Mouse (Mus musculus) E14TG2a.4 (cell line): ENCODE data around the gene Igdcc4.

Experiments used
- H3K27me3 ChIP-seq: 2 replicates; pipeline ENCODE4 v1.6.1; 2014; ENCODE audit warnings: low read length, control low read depth; ENCODE audit not compliant: insufficient read depth
- H3K36me3 ChIP-seq: 2 replicates; pipeline ENCODE4 v1.6.1; 2014; ENCODE audit warnings: low read length, control low read depth; ENCODE audit not compliant: insufficient read depth
- H3K4me1 ChIP-seq: replicated peaks from 2 replicates; pipeline ENCODE4 v1.6.1; 2014; ENCODE audit warnings: low read depth, low read length, control low read depth
- H3K4me3 ChIP-seq: replicated peaks from 2 replicates; pipeline ENCODE4 v1.5.1; 2014; ENCODE audit warnings: mild to moderate bottlenecking, low read length
- H3K9me3 ChIP-seq: 2 replicates; pipeline ENCODE4 v1.6.1; 2014; ENCODE audit warnings: low read length, control low read depth
- CTCF ChIP-seq: conservative IDR thresholded peaks from 2 replicates; pipeline ENCODE4 v1.5.1; 2014; ENCODE audit warnings: low read length
- NANOG ChIP-seq: IDR thresholded peaks from 2 replicates; pipeline ENCODE4 v1.6.1; 2014; ENCODE audit warnings: borderline replicate concordance, low read length, mixed read lengths
- POU5F1 ChIP-seq: IDR thresholded peaks from 2 replicates; pipeline ENCODE4 v1.6.1; 2014; ENCODE audit warnings: low read length, borderline replicate concordance

The Igdcc4 gene

DNA sequence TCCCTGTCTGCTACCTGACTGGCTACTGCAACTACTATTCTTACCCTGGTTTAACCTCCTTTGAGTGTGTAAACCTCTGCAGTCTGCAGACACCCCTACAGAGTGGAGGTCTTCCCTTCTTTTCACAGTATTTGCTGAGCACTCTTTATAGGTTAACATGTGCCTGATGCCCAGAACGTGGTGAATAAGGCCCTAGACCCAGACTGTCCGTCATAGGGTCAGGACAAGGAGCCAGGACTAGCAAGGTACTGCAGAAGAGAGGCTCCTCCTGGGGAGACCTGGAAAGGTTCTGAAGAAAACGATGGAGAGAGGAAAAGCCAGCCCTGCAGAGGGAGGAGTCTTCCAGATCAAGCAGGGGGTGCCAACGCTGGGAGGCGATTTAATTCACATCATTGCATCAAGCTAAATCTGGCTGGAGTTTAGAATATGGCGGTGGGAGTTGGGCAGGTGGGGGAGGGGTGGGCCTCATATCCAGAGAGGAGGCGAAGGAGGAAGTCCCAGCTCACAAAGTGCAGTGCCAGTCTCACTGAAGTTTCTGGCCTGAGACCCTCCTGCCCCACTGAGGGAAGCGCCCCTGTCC lies 2.0 kb downstream of the Igdcc4 start:
- H3K4me3 ChIP-seq, result peak overlapping the region; percentile 85
- H3K36me3 ChIP-seq, result no peaks in the 10 kb centered on the region
- H3K4me1 ChIP-seq, result peaks cover 81% of the 10 kb centered on the region
- no peaks in the 10 kb centered on the region; the same call in 1 of the 2 replicates for H3K9me3 ChIP-seq
- H3K27me3 ChIP-seq, result peaks cover 73% of the 10 kb centered on the region
- TF ChIP-seq POU5F1 (no peak), CTCF (no peak), NANOG (no peak)

DNA sequence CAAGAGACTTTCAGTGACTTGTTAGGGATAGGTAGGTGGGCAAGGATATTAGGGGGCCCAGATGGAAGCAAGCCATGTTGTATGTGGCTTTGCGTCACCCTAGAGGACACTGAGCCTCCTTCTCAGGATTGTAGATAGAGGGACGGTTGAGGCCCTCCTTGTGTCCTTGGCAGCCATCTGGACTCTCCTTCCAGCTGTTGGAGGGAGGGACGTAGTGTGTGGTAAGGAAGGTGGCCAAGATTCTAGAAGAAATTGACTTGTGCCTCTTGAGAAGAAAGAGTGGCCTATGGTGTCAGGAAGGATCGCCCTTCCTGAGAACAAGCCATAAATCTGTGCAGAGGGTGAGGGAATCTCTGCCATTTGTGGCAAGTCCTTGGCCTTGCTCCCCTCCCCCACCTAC lies 5.5 kb downstream of the Igdcc4 start:
- no peak for TF ChIP-seq NANOG
- TF ChIP-seq CTCF, result no peak
- no peak for TF ChIP-seq POU5F1
- no peaks in the 10 kb centered on the region for H3K36me3 ChIP-seq
- H3K27me3 ChIP-seq, result peaks cover 51% of the 10 kb centered on the region
- H3K4me1 ChIP-seq, result peaks cover 98% of the 10 kb centered on the region
- no peaks in the 10 kb centered on the region for H3K9me3 ChIP-seq
- no peak overlapping the region for H3K4me3 ChIP-seq

DNA sequence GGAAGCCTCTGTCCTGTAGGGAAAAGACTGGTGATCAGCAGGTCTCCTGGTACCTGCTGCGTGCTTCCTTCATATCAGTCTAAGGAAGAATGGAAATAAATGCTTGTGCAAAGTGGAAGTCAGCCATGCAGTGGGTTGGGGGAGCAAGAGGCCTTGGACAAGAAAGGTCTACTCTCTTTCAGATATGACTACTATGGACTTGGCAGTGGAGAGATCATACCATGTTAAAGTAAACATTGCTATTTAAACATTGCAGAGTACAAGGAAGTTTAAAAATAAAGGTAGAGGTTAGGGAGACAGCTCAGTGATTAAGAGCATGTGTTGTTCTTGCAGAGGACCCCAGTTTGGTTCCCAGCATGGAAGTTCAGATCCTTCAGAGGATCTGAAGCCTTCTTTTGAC lies 6.6 kb downstream of the Igdcc4 start:
- TF ChIP-seq POU5F1 (no peak), CTCF (no peak), NANOG (no peak)
- H3K9me3 ChIP-seq, result no peaks in the 10 kb centered on the region
- H3K4me1 ChIP-seq, result peaks cover 88% of the 10 kb centered on the region

DNA sequence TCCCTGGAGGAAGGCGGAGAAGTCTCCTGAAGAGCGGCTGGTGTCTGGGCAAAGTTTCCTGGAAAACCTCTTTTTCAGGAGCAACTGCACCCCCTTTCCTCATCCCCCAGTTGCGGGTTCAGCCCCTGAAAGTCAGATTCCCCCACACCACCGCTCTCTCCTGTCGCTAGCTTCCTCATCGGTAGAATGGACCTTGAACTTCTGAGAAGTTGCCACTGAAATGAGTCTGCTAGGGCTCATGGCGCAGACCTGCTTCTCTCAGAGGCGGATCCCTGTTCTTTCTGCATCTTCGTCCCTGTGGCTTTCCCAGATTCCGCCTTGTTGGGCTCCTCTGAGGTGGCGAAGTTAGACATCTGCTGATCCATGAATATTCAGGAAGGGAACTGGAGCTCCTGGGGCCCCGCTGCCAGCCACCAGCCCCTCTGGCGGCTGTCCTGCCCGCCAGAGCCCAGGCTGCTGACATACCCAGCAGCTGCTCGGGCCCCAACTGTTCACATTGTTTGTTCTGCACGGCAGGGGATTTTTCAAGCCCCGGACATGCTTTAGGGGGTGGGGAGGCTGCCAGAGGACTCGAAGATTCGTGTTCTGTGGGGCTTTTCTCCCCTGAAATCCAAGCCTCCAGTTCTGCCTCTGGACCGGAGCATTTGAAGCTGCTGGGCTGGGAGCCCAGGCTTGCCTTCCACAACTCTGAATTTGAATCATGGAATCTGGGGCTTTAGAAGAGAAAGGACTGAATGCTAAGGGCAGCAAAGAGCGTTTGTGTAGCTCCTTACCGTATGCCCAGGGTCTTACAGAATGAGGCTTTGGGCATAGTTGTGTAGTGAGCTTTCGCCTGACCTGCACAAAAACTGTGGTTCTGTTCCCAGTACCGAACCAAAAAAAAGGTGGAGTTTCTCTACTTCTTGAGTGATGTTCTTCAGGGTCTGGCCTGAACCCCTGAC lies 8.1 kb downstream of the Igdcc4 start:
- H3K4me3 ChIP-seq, result peak overlapping the region; percentile 63
- TF ChIP-seq POU5F1, result peak; percentile 58
- no peak for TF ChIP-seq NANOG
- H3K9me3 ChIP-seq, result no peaks in the 10 kb centered on the region
- H3K4me1 ChIP-seq, result peaks cover 74% of the 10 kb centered on the region
- no peaks in the 10 kb centered on the region for H3K36me3 ChIP-seq
- H3K27me3 ChIP-seq, result peaks cover 40% of the 10 kb centered on the region

More for the DNA sequence above, 6.6 kb downstream of the Igdcc4 start:
- no peaks in the 10 kb centered on the region for H3K36me3 ChIP-seq
- no peak overlapping the region for H3K4me3 ChIP-seq
- peaks cover 40% of the 10 kb centered on the region for H3K27me3 ChIP-seq

DNA sequence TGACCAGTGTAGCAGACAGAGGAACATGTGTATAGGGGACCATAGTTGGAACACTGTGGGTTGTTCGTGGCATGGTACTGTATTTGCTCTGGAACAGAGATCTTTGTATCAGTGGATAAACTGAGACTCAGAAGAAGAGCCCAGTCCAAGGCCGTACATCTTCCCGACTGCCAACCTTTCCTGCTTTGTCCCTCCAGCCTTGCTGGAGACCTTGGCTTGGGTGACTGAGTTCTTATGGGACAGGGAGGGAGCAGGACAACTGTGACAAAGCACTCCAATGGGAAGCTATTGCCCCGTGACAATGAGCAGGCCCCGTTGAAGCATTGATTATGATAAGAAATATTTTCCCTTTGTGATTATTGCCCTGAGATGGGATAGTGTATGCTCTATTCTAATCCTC lies 10.4 kb downstream of the Igdcc4 start:
- peaks cover 37% of the 10 kb centered on the region for H3K27me3 ChIP-seq
- TF ChIP-seq POU5F1 (no peak), CTCF (no peak), NANOG (no peak)

DNA sequence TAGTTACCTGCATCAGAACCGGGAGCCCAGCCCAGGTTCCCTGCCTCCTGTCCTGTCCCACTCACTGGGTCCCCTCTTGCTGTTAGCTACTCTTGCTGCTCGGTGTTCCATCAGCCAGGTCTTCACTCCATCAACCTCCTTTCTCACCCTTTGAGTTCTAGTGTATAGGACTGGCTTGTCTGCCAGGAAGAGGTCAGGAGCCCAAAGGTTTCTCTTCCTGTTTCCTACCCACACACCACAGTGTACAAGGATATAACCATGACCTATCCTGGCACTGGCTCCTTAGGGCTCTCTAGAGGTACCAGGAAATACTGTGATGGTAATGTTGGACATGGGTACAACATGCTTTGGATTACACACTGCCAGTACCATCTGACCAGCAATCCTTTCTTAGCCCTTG lies 12.4 kb downstream of the Igdcc4 start:
- H3K4me3 ChIP-seq, result no peak overlapping the region
- peaks cover 24% of the 10 kb centered on the region for H3K27me3 ChIP-seq
- TF ChIP-seq POU5F1 (no peak), NANOG (no peak), CTCF (no peak)
- no peaks in the 10 kb centered on the region for H3K36me3 ChIP-seq
- H3K9me3 ChIP-seq, result no peaks in the 10 kb centered on the region
- peaks cover 51% of the 10 kb centered on the region for H3K4me1 ChIP-seq

More for the DNA sequence above, 10.4 kb downstream of the Igdcc4 start:
- Histone ChIP-seq H3K4me1 (peaks cover 57% of the 10 kb centered on the region), H3K9me3 (no peaks in the 10 kb centered on the region), H3K36me3 (no peaks in the 10 kb centered on the region), H3K4me3 (no peak overlapping the region)

DNA sequence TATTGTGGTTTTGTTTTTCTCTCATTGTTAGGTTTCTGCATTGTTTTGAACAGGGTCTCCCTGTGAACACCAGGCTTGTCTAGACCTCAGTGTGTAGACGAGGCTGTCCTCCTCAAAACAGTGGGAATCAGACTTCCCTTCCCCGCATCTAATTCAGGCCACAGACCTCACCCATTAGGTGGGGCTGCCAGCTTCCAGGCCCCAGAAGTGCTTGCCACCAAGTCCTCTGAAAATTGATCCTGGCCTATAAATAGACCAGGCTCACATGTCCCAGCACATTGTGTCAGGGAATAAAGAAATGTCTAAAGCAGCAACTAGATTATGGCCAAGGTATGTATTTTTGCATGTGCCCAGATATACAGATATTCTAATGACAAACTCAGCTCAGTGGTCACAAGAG lies 14.6 kb downstream of the Igdcc4 start:
- no peak for TF ChIP-seq POU5F1
- Histone ChIP-seq H3K9me3 (no peaks in the 10 kb centered on the region), H3K36me3 (no peaks in the 10 kb centered on the region), H3K4me1 (peaks cover 39% of the 10 kb centered on the region), H3K4me3 (no peak overlapping the region), H3K27me3 (peaks cover 19% of the 10 kb centered on the region)

DNA sequence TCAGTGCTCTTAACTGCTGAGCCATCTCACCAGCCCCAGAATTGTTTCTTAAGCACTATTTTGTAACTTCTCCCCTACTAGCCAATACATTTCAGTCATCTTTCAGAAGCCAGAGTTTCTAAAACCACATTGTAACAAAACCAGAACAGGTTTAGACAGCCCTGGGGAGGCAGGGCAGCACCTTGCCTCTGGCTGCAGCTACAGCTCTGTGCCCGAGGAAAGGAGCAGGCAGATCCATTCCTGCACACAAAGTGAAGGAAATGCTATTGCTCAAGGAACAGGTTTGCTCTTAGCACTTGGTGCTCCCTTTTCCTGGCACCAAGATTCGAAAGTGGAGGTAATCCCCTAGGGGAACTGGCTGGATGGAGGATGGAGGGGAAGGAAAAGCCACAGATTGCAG lies 16.2 kb downstream of the Igdcc4 start:
- Histone ChIP-seq H3K4me3 (no peak overlapping the region), H3K4me1 (peaks cover 39% of the 10 kb centered on the region), H3K9me3 (no peaks in the 10 kb centered on the region), H3K36me3 (no peaks in the 10 kb centered on the region), H3K27me3 (peaks cover 30% of the 10 kb centered on the region)
- TF ChIP-seq CTCF (no peak), POU5F1 (no peak), NANOG (no peak)
